Mouse (Mus musculus): ENCODE results near the gene Naa50. TPM values are rescaled to one million over a fixed set of nuclear protein-coding genes. Genes with fewer than 3 reads are reported as not detected.

Naa50 gene
- polyA plus RNA-seq, 1 experiment from 2014 or later, result 91.3 TPM

DNA sequence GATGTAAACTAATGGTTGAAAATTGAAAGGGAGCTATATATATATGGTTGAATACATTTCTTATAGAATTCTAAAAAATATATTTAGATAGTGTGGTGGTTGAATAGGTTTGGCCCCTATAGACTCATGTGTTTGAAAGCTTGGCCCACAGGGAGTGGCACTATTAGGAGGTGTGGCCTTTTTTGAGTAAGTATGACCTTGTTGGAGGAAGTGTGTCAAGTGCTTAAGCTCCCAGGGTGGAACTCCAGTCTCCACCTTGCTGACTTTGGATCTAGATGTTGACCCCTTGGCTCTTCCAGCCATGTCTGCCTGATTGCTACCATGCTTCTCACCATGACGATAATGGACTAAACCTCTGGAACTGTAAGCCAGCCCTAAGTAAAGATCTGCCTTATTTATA lies 43.0 kb downstream of the Naa50 start:
- no peak overlapping the region for H3K4me2 ChIP-seq (ENCODE audit: low read depth, low read length)
- H3K4me3 ChIP-seq (ENCODE audit: low read length), result no peak overlapping the region
- H3K4me1 ChIP-seq (replicated peaks; ENCODE audit: control insufficient read depth, insufficient read depth, low read length), result peaks cover 3% of the 10 kb centered on the region; the same call in 1 of the 2 replicates
- H3K9me3 ChIP-seq (ENCODE audit: control insufficient read depth, low read length), result no peaks in the 10 kb centered on the region
- no peaks in the 10 kb centered on the region for H3K27me3 ChIP-seq (ENCODE audit: control insufficient read depth, insufficient read depth, low read depth, low read length)
- no peak for ATAC-seq (ENCODE audit: low read depth)
- H3K36me3 ChIP-seq (ENCODE audit: control insufficient read depth, insufficient read depth, low read length), result no peaks in the 10 kb centered on the region
- no peak overlapping the region for H3K9ac ChIP-seq (ENCODE audit: low read length)
- 94% methylated on average over 1 of the region's 1 CpGs for WGBS
- no peak overlapping the region for H3K27ac ChIP-seq (ENCODE audit: low read length)

DNA sequence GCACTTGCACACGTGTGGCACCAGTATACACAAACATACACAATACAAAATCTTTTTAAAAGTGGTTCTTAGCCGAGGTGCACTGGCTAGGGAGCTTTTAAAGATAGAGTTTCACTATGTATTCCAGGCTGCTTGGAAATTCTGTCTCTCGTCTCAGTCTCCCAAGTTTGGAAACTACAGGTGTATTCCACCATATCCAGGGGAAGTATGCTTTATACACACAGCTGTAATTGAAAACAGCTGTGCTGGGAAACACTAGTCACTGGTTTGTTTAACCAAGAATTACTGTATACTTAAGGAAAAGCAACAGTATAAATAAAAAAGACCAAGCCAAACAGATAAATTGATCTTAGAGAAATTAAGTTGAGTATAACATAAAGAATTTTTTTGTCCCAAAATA lies 45.1 kb downstream of the Naa50 start:
- no peak overlapping the region for H3K4me2 ChIP-seq (ENCODE audit: low read depth, low read length)
- H3K27ac ChIP-seq (ENCODE audit: low read length), result no peak overlapping the region
- no peaks in the 10 kb centered on the region for H3K4me1 ChIP-seq (replicated peaks; ENCODE audit: control insufficient read depth, insufficient read depth, low read length)
- WGBS, result 54% methylated on average over 3 of the region's 3 CpGs
- H3K9me3 ChIP-seq (ENCODE audit: control insufficient read depth, low read length), result 0 out of 2 replicates have a peak, but pooled peaks cover 5% of the 10 kb centered on the region
- H3K27me3 ChIP-seq (ENCODE audit: control insufficient read depth, insufficient read depth, low read depth, low read length), result no peaks in the 10 kb centered on the region
- H3K9ac ChIP-seq (ENCODE audit: low read length), result no peak overlapping the region
- H3K36me3 ChIP-seq (ENCODE audit: control insufficient read depth, insufficient read depth, low read length), result peaks cover 5% of the 10 kb centered on the region; the same call in 1 of the 2 replicates
- no peak overlapping the region for H3K4me3 ChIP-seq (ENCODE audit: low read length)
- ATAC-seq (ENCODE audit: low read depth), result no peak

DNA sequence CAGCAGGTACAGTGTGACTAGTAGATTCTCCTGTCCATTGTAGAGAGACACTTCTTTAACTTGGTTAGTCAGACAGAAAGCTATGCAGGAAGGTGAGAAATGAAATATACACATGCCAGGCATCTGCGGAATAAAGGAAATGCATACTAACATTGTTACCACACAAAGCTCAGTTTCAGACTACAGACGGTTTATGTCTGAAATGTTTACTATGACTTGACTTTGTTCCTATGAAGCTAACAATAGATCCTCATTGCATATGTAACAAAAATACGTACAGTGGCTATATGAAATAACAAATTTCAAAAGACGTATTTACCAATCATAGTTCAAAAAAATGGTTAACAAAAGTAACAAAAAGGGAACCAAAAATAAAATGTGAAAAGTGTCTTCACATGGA lies 47.5 kb downstream of the Naa50 start:
- H3K9me3 ChIP-seq (ENCODE audit: control insufficient read depth, low read length), result 0 out of 2 replicates have a peak, but pooled peaks cover 5% of the 10 kb centered on the region
- no peak for ATAC-seq (ENCODE audit: low read depth)
- no peak overlapping the region for H3K4me2 ChIP-seq (ENCODE audit: low read depth, low read length)

DNA sequence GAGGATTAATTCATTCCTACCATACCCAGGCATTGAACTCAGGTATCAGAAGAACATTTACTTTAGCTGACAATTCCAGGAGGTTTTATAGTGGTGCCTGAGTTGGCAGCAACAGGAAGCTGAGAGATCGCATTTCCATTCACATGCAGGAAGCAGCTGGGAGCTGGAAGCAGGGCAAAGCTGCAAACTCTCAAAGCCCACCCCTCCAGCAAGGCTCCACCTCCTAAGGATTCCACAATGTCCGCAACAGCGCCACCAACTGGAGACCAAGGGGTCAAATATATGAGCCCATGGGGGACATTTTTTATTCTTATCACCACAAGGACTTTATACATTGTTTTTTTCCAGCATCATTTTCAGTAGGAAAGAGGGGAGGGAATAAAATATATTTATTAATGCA lies 49.1 kb downstream of the Naa50 start:
- Histone ChIP-seq H3K4me2 (ENCODE audit: low read depth, low read length) (no peak overlapping the region), H3K27ac (ENCODE audit: low read length) (no peak overlapping the region), H3K9me3 (ENCODE audit: control insufficient read depth, low read length) (0 out of 2 replicates have a peak, but pooled peaks cover 5% of the 10 kb centered on the region), H3K36me3 (ENCODE audit: control insufficient read depth, insufficient read depth, low read length) (peaks cover 5% of the 10 kb centered on the region; the same call in 1 of the 2 replicates), H3K4me3 (ENCODE audit: low read length) (no peak overlapping the region), H3K4me1 (replicated peaks; ENCODE audit: control insufficient read depth, insufficient read depth, low read length) (no peaks in the 10 kb centered on the region; the same call in 1 of the 2 replicates), H3K9ac (ENCODE audit: low read length) (no peak overlapping the region), H3K27me3 (ENCODE audit: control insufficient read depth, insufficient read depth, low read depth, low read length) (no peaks in the 10 kb centered on the region)
- 80% methylated on average over 3 of the region's 3 CpGs for WGBS
- ATAC-seq (ENCODE audit: low read depth), result no peak

More for the DNA sequence above, 47.5 kb downstream of the Naa50 start:
- Histone ChIP-seq H3K36me3 (ENCODE audit: control insufficient read depth, insufficient read depth, low read length) (peaks cover 5% of the 10 kb centered on the region; the same call in 1 of the 2 replicates), H3K27ac (ENCODE audit: low read length) (no peak overlapping the region), H3K27me3 (ENCODE audit: control insufficient read depth, insufficient read depth, low read depth, low read length) (no peaks in the 10 kb centered on the region), H3K9ac (ENCODE audit: low read length) (no peak overlapping the region), H3K4me3 (ENCODE audit: low read length) (no peak overlapping the region), H3K4me1 (replicated peaks; ENCODE audit: control insufficient read depth, insufficient read depth, low read length) (no peaks in the 10 kb centered on the region; the same call in 1 of the 2 replicates)
- 78% methylated on average over 4 of the region's 4 CpGs for WGBS

DNA sequence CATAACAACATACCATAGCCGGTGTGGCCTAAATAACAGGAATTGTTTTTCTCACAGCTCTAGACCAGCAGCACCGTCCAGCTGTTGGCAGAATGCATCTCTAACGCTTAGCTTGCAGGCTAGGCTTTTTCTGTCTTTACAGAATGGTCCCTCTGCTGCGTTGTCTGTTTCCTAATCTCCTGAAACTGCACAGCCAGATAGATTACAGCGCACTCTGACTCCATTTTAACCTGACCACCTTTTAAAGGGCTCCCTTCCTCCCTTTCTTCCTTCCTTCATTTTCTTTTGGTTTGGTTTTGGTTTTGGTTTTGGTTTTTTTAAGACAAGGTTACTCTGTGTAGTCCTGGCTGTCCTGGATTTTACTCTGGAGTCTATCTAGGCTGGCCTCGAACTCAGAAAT lies 50.4 kb downstream of the Naa50 start:
- Histone ChIP-seq H3K9ac (ENCODE audit: low read length) (no peak overlapping the region), H3K9me3 (ENCODE audit: control insufficient read depth, low read length) (0 out of 2 replicates have a peak, but pooled peaks cover 5% of the 10 kb centered on the region), H3K27ac (ENCODE audit: low read length) (no peak overlapping the region), H3K4me3 (ENCODE audit: low read length) (no peak overlapping the region), H3K4me2 (ENCODE audit: low read depth, low read length) (no peak overlapping the region), H3K27me3 (ENCODE audit: control insufficient read depth, insufficient read depth, low read depth, low read length) (no peaks in the 10 kb centered on the region), H3K36me3 (ENCODE audit: control insufficient read depth, insufficient read depth, low read length) (peaks cover 5% of the 10 kb centered on the region; the same call in 1 of the 2 replicates), H3K4me1 (replicated peaks; ENCODE audit: control insufficient read depth, insufficient read depth, low read length) (no peaks in the 10 kb centered on the region; the same call in 1 of the 2 replicates)
- 84% methylated on average over 6 of the region's 6 CpGs for WGBS
- no peak for ATAC-seq (ENCODE audit: low read depth)

DNA sequence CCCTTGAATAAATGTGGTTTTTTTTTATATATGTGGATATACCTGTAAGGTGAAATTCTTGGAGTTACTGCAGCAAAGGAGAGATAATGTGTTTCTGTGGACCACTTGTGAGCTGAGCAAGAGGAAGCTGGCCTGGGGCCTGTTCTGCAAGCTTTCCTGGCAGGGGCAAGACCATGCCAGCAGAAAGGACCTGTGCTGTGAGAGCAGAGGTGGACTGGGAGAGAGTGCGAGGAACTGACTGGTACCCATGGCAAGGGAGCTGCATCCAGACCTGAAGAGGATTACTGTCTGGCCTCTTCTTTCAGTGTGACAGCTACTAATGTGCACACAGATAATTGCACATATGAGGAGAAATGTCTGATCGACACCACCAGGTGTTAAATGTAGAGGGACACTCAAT lies 51.3 kb downstream of the Naa50 start:
- no peak for ATAC-seq (ENCODE audit: low read depth)
- no peaks in the 10 kb centered on the region; the same call in 1 of the 2 replicates for H3K4me1 ChIP-seq (replicated peaks; ENCODE audit: control insufficient read depth, insufficient read depth, low read length)
- H3K36me3 ChIP-seq (ENCODE audit: control insufficient read depth, insufficient read depth, low read length), result peaks cover 5% of the 10 kb centered on the region; the same call in 1 of the 2 replicates
- no peak overlapping the region for H3K27ac ChIP-seq (ENCODE audit: low read length)
- H3K9ac ChIP-seq (ENCODE audit: low read length), result no peak overlapping the region
- no peaks in the 10 kb centered on the region for H3K27me3 ChIP-seq (ENCODE audit: control insufficient read depth, insufficient read depth, low read depth, low read length)
- H3K9me3 ChIP-seq (ENCODE audit: control insufficient read depth, low read length), result 0 out of 2 replicates have a peak, but pooled peaks cover 5% of the 10 kb centered on the region
- 77% methylated on average over 2 of the region's 2 CpGs for WGBS
- H3K4me2 ChIP-seq (ENCODE audit: low read depth, low read length), result no peak overlapping the region
- no peak overlapping the region for H3K4me3 ChIP-seq (ENCODE audit: low read length)

DNA sequence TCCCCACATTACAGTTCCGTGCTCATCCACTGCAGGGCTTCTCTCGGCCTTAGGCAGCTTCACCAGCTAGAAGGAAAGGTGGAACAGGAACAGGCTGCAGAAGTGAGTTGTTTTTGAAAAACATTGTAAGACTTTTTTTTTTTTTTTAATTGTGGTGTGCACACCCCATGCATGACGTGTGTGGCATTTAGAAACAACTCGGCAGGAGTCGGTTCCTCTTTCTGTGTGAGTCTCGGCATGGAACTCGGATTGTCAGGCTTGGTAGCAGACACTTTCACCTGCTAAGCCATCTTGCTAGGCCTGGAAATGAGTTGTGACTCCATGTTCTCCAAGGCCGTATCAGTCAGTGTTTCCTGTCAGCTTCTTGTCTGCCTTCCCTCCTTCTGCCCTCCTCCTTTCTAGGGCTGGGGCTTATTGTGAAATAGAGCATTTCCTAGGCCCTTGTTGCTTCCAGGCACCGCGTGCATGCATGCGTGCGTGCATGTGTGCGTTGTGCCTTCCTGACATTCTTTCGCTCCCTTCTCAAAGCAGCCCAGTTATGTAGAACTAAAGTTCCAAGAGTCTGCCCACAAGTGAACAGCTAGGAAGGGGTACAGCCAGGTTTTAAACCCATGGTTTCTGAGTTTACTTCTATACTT lies 59.6 kb downstream of the Naa50 start:
- H3K4me2 ChIP-seq (ENCODE audit: low read depth, low read length), result no peak overlapping the region
- no peaks in the 10 kb centered on the region for H3K4me1 ChIP-seq (replicated peaks; ENCODE audit: control insufficient read depth, insufficient read depth, low read length)
- no peak overlapping the region for H3K27ac ChIP-seq (ENCODE audit: low read length)
- no peaks in the 10 kb centered on the region for H3K27me3 ChIP-seq (ENCODE audit: control insufficient read depth, insufficient read depth, low read depth, low read length)
- H3K4me3 ChIP-seq (ENCODE audit: low read length), result no peak overlapping the region
- H3K36me3 ChIP-seq (ENCODE audit: control insufficient read depth, insufficient read depth, low read length), result peaks cover 10% of the 10 kb centered on the region
- WGBS, result 87% methylated on average over 14 of the region's 14 CpGs
- H3K9me3 ChIP-seq (ENCODE audit: control insufficient read depth, low read length), result no peaks in the 10 kb centered on the region
- H3K9ac ChIP-seq (ENCODE audit: low read length), result no peak overlapping the region
- ATAC-seq (ENCODE audit: low read depth), result no peak

DNA sequence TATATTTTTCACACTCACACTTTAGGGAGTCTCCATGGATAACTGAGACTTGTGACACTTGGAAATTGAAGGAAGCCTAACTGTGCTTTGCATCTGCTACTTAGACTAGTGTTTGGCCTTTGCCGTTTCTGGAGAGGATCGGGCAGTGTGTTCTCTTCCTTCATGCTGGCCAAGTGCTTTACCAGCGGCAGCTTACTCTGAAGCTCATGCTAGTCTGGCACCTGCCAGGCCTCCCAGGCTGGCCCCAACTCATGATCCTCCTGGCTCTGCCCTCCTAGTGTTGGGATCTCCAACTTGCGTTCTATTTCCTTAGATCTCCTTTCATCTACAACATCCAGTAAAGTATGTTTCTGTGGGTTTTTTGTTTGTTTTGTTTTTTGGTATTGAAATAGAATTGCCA lies 60.5 kb downstream of the Naa50 start:
- Histone ChIP-seq H3K27ac (ENCODE audit: low read length) (no peak overlapping the region), H3K4me3 (ENCODE audit: low read length) (no peak overlapping the region), H3K27me3 (ENCODE audit: control insufficient read depth, insufficient read depth, low read depth, low read length) (no peaks in the 10 kb centered on the region), H3K4me2 (ENCODE audit: low read depth, low read length) (no peak overlapping the region), H3K9me3 (ENCODE audit: control insufficient read depth, low read length) (no peaks in the 10 kb centered on the region), H3K4me1 (replicated peaks; ENCODE audit: control insufficient read depth, insufficient read depth, low read length) (no peaks in the 10 kb centered on the region), H3K9ac (ENCODE audit: low read length) (no peak overlapping the region), H3K36me3 (ENCODE audit: control insufficient read depth, insufficient read depth, low read length) (peaks cover 10% of the 10 kb centered on the region)
- no peak for ATAC-seq (ENCODE audit: low read depth)
- WGBS, result 89% methylated on average over 4 of the region's 4 CpGs

DNA sequence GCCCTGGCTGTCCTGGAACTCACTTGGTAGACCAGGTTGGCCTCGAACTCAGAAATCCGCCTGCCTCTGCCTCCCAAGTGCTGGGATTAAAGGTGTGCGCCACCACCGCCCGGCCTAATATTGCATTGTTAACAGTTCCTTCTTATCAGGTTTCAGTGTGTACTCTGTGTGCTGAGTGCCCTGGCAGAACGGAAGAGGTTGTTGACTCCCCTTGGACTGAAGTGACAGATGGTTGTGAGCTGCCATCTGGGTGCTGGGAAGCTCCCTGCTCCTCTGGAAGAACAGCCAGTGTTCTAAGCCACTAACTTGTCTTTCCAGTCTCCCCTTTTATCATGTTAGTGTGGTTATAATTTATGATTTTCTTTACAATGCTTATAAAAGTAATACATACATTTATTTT lies 64.7 kb downstream of the Naa50 start:
- Histone ChIP-seq H3K4me2 (ENCODE audit: low read depth, low read length) (no peak overlapping the region), H3K9me3 (ENCODE audit: control insufficient read depth, low read length) (no peaks in the 10 kb centered on the region), H3K9ac (ENCODE audit: low read length) (no peak overlapping the region), H3K4me1 (replicated peaks; ENCODE audit: control insufficient read depth, insufficient read depth, low read length) (no peaks in the 10 kb centered on the region), H3K4me3 (ENCODE audit: low read length) (no peak overlapping the region), H3K27ac (ENCODE audit: low read length) (no peak overlapping the region), H3K36me3 (ENCODE audit: control insufficient read depth, insufficient read depth, low read length) (peaks cover 10% of the 10 kb centered on the region), H3K27me3 (ENCODE audit: control insufficient read depth, insufficient read depth, low read depth, low read length) (no peaks in the 10 kb centered on the region)
- 63% methylated on average over 6 of the region's 6 CpGs for WGBS
- ATAC-seq (ENCODE audit: low read depth), result 0 out of 2 replicates have a peak, but pooled peaks have one; percentile 34
